Mouse (Mus musculus) E14TG2a.4 (cell line): ENCODE measurements around the gene Gprc5c.

Source experiments
- CTCF ChIP-seq: conservative IDR thresholded peaks from 2 replicates; pipeline ENCODE4 v1.5.1; 2014; ENCODE audit warnings: low read length
- NANOG ChIP-seq: IDR thresholded peaks from 2 replicates; pipeline ENCODE4 v1.6.1; 2014; ENCODE audit warnings: borderline replicate concordance, low read length, mixed read lengths

GRCm38 (mm10) chr11:114890542-114890941 lies 39.6 kb downstream of the Gprc5c start:
- no peak for TF ChIP-seq CTCF
- no peak for TF ChIP-seq NANOG
